Mouse (Mus musculus): Measurements from ENCODE around the gene Rbm6. TPM values are rescaled to one million over a fixed set of nuclear protein-coding genes. Genes with fewer than 3 reads are reported as not detected.
A peak's percentile ranks its signal among the peaks of the same experiment; 100 is the strongest.

The Rbm6 gene
- polyA plus RNA-seq, 1 experiment from 2014 or later = 103 TPM

GRCm38 (mm10) chr9:107738020-107738840, 134.8 kb downstream of the Rbm6 start:
- WGBS = 24% methylated on average over 7 of the region's 7 CpGs
- peak; percentile 66 for ATAC-seq (ENCODE audit: low read depth)
- no peak overlapping the region for H3K4me3 ChIP-seq
- peaks cover 52% of the 10 kb centered on the region for H3K36me3 ChIP-seq
- H3K4me1 ChIP-seq (replicated peaks) = peaks cover 33% of the 10 kb centered on the region
- no peak overlapping the region for H3K4me2 ChIP-seq
- no peaks in the 10 kb centered on the region for H3K9me3 ChIP-seq
- H3K27me3 ChIP-seq = peaks cover 5% of the 10 kb centered on the region; the same call in 1 of the 2 replicates
- H3K27ac ChIP-seq (replicated peaks) = peak overlapping the region; percentile 69
- no peak overlapping the region for H3K9ac ChIP-seq

GRCm38 (mm10) chr9:107736185-107736485, 136.9 kb downstream of the Rbm6 start:
- ATAC-seq (ENCODE audit: low read depth) = no peak
- H3K9ac ChIP-seq = peak overlapping the region; percentile 22
- H3K4me2 ChIP-seq = peak overlapping the region; percentile 39
- H3K9me3 ChIP-seq = no peaks in the 10 kb centered on the region
- H3K27ac ChIP-seq (replicated peaks) = peak overlapping the region; percentile 57
- H3K36me3 ChIP-seq = peaks cover 31% of the 10 kb centered on the region
- H3K27me3 ChIP-seq = peaks cover 5% of the 10 kb centered on the region; the same call in 1 of the 2 replicates
- peaks cover 35% of the 10 kb centered on the region for H3K4me1 ChIP-seq (replicated peaks)
- WGBS = 2% methylated on average over 7 of the region's 7 CpGs
- H3K4me3 ChIP-seq = no peak overlapping the region

GRCm38 (mm10) chr9:107735356-107736184, 137.5 kb downstream of the Rbm6 start:
- ATAC-seq (ENCODE audit: low read depth) = no peak
- Histone ChIP-seq H3K4me3 (no peak overlapping the region; the same call in 1 of the 2 replicates), H3K4me1 (replicated peaks) (peaks cover 40% of the 10 kb centered on the region), H3K27ac (replicated peaks) (peak overlapping the region; percentile 57), H3K27me3 (peaks cover 5% of the 10 kb centered on the region; the same call in 1 of the 2 replicates), H3K4me2 (peak overlapping the region; percentile 39), H3K9ac (peak overlapping the region; percentile 22), H3K9me3 (no peaks in the 10 kb centered on the region), H3K36me3 (peaks cover 25% of the 10 kb centered on the region)
- 3% methylated on average over 17 of the region's 17 CpGs for WGBS

GRCm38 (mm10) chr9:107734567-107734971, 138.5 kb downstream of the Rbm6 start:
- H3K9me3 ChIP-seq = no peaks in the 10 kb centered on the region
- H3K36me3 ChIP-seq = peaks cover 15% of the 10 kb centered on the region
- peaks cover 50% of the 10 kb centered on the region for H3K4me1 ChIP-seq (replicated peaks)
- 0 out of 2 replicates have a peak overlapping the region, but pooled peaks have one; percentile 13 for H3K27ac ChIP-seq (replicated peaks)
- ATAC-seq (ENCODE audit: low read depth) = no peak
- H3K9ac ChIP-seq = peak overlapping the region; percentile 22; the same call in 1 of the 2 replicates
- no peak overlapping the region for H3K4me2 ChIP-seq
- 24% methylated on average over 7 of the region's 7 CpGs for WGBS
- H3K4me3 ChIP-seq = no peak overlapping the region
- peaks cover 5% of the 10 kb centered on the region; the same call in 1 of the 2 replicates for H3K27me3 ChIP-seq

GRCm38 (mm10) chr9:107729709-107730108, 143.3 kb downstream of the Rbm6 start:
- H3K27me3 ChIP-seq = no peaks in the 10 kb centered on the region
- ATAC-seq (ENCODE audit: low read depth) = no peak
- H3K4me1 ChIP-seq (replicated peaks) = peaks cover 56% of the 10 kb centered on the region
- no peaks in the 10 kb centered on the region for H3K9me3 ChIP-seq
- H3K4me2 ChIP-seq = no peak overlapping the region
- WGBS = 22% methylated on average over 3 of the region's 3 CpGs
- peak overlapping the region; percentile 28; the same call in 1 of the 2 replicates for H3K27ac ChIP-seq (replicated peaks)
- 0 out of 2 replicates have a peak overlapping the region, but pooled peaks have one; percentile 8 for H3K9ac ChIP-seq
- no peak overlapping the region for H3K4me3 ChIP-seq
- no peaks in the 10 kb centered on the region for H3K36me3 ChIP-seq

GRCm38 (mm10) chr9:107728919-107729670, 143.9 kb downstream of the Rbm6 start:
- H3K27me3 ChIP-seq = no peaks in the 10 kb centered on the region
- H3K27ac ChIP-seq (replicated peaks) = peak overlapping the region; percentile 28; the same call in 1 of the 2 replicates
- no peaks in the 10 kb centered on the region for H3K36me3 ChIP-seq
- no peaks in the 10 kb centered on the region for H3K9me3 ChIP-seq
- H3K4me2 ChIP-seq = no peak overlapping the region
- WGBS = 76% methylated on average over 6 of the region's 6 CpGs
- no peak for ATAC-seq (ENCODE audit: low read depth)
- H3K9ac ChIP-seq = 0 out of 2 replicates have a peak overlapping the region, but pooled peaks have one; percentile 8
- no peak overlapping the region for H3K4me3 ChIP-seq
- peaks cover 56% of the 10 kb centered on the region for H3K4me1 ChIP-seq (replicated peaks)

- H3K27ac ChIP-seq (replicated peaks) = peak overlapping the region; percentile 46
- no peak overlapping the region for H3K9ac ChIP-seq
- H3K4me2 ChIP-seq = no peak overlapping the region
- ATAC-seq (ENCODE audit: low read depth) = no peak
- H3K4me3 ChIP-seq = no peak overlapping the region
- H3K36me3 ChIP-seq = no peaks in the 10 kb centered on the region
- 52% methylated on average over 3 of the region's 3 CpGs for WGBS
- H3K9me3 ChIP-seq = no peaks in the 10 kb centered on the region
- H3K27me3 ChIP-seq = no peaks in the 10 kb centered on the region
- peaks cover 76% of the 10 kb centered on the region for H3K4me1 ChIP-seq (replicated peaks)
Measured at GRCm38 (mm10) chr9:107727041-107727440, 146.0 kb downstream of the Rbm6 start.

- Histone ChIP-seq H3K27ac (replicated peaks) (peak overlapping the region; percentile 84; the same call in 1 of the 2 replicates), H3K4me2 (no peak overlapping the region), H3K9ac (no peak overlapping the region), H3K36me3 (no peaks in the 10 kb centered on the region), H3K27me3 (no peaks in the 10 kb centered on the region), H3K4me1 (replicated peaks) (peaks cover 60% of the 10 kb centered on the region), H3K9me3 (no peaks in the 10 kb centered on the region), H3K4me3 (no peak overlapping the region)
- ATAC-seq (ENCODE audit: low read depth) = no peak
- WGBS = 80% methylated on average over 1 of the region's 1 CpGs
Measured at GRCm38 (mm10) chr9:107724796-107725195, 148.2 kb downstream of the Rbm6 start.

GRCm38 (mm10) chr9:107723794-107724531, 149.1 kb downstream of the Rbm6 start:
- no peak overlapping the region for H3K4me3 ChIP-seq
- peak overlapping the region; percentile 84 for H3K27ac ChIP-seq (replicated peaks)
- H3K9me3 ChIP-seq = no peaks in the 10 kb centered on the region
- no peaks in the 10 kb centered on the region for H3K27me3 ChIP-seq
- 5% methylated on average over 11 of the region's 11 CpGs for WGBS
- H3K9ac ChIP-seq = 0 out of 2 replicates have a peak overlapping the region, but pooled peaks have one; percentile 26
- ATAC-seq (ENCODE audit: low read depth) = peak; percentile 41; the same call in 1 of the 2 replicates
- no peaks in the 10 kb centered on the region for H3K36me3 ChIP-seq
- H3K4me1 ChIP-seq (replicated peaks) = peaks cover 52% of the 10 kb centered on the region
- peak overlapping the region; percentile 37 for H3K4me2 ChIP-seq

All from neural tube, embryonic 13.5 days (tissue).